Mouse (Mus musculus) mature B cell (primary cell): ENCODE data around the gene Ripk1.
"Not testable (repeated sequence)": the region's sequence is repeated elsewhere in the genome, so short reads cannot be mapped to it uniquely, and the experiment has no call there.

Experiments used
- in situ Hi-C: fragments of 300-500 bp; cut with MboI; formaldehyde crosslinking; loops from 2 replicates; pipeline ENCODE4 v1.14.3; 2019

The Ripk1 gene

DNA sequence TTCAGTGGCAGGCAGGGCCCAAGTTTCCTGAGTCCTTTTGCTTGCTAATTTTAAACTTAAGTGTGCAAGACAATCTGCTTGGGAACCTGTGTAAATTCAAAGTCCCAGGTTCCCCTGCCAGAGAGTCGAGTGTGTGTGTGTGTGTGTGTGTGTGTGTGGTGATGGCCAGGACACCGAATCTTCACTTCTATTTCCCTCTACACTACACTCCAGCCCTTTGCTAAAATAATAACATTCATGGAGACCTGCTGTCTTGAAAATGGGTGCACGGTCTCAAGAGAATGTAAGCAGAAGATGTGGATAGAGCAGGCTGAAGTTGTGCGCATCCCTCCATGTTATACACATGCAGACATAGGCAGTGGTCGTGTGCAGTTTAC lies 35.9 kb downstream of the Ripk1 start:
- in situ Hi-C loops: loop anchor here (25.0 kb wide), 1 partner anchor 599 kb away; no protein-coding TSS in a partner anchor

DNA sequence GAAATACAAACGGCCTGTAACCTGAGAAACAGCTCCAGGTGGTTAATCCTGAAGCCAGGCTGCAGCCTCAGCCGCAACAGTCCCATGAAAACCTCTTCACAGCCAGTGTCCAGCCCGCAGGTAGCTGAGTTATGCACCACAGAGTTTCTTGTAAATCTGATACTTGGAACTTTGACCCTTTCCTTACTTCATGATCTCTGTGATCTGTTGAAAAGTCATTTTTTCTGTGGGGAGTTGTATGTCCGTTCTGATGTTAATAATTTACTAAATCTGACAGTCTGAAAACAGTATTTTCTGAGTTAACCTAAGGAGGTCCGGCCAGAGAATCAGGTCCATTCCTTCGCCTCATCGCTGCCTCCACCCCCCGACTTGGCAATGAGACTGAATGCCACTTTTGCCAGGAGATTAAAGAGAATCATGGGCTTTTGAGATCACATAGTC lies 36.8 kb downstream of the Ripk1 start:
- in situ Hi-C loops: loop anchor here (25.0 kb wide), 1 partner anchor 598 kb away; no protein-coding TSS in a partner anchor

DNA sequence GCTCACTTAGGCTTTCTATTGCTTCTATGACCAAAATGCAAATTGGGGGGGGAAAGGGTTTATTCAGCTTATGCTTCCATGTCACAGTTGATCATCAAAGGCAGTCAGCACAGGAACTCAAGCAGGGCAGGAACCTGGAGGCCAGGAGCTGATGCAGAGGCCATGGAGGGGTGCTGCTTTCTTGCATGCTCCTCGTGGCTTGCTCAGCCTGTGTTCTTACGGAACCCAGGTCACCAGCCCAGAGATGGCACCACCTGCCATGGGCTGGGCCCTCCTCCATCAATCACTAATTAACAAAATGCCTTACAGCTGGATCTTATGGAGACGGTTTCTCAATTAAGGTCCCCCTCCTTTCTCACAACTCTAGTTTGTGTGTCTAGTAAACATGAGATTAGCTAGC lies 37.9 kb downstream of the Ripk1 start:
- in situ Hi-C loops: loop anchor here (10.0 to 25.0 kb wide), 2 partner anchors 115 to 597 kb away; no protein-coding TSS in a partner anchor

DNA sequence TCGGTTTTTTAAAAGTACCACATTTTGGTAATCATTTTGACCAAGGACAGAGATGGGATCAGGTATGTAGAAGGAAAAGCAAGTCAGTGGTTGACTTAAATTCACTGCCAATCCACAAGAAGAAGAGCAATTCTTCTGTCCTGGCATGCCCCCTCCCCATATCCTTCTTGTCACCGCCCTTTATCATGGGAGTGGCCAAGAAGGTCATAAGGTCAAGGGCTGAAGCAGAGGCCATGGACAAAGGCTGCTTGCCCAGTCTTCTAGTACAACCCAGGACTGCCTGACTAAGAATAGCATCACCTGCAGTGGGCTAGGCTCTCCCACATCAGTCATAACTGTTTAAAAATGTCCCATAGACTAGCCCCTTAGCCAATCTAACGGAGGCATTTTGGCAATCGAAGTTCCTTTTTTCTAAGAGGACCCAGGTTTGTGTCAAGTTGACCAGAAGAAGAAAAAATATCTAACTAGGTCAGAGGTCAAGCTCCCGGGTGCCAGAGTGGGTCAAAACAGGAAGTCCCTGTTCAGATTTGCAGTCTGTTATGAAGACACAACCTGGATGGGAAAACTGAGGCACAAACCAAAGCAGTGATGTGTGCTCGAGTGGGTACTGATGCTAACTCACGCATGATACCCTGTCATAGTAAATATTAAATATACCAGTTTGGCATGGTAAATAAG lies 41.7 kb downstream of the Ripk1 start:
- in situ Hi-C loops: loop anchor here (10.0 to 25.0 kb wide), 2 partner anchors 111 to 593 kb away; no protein-coding TSS in a partner anchor

DNA sequence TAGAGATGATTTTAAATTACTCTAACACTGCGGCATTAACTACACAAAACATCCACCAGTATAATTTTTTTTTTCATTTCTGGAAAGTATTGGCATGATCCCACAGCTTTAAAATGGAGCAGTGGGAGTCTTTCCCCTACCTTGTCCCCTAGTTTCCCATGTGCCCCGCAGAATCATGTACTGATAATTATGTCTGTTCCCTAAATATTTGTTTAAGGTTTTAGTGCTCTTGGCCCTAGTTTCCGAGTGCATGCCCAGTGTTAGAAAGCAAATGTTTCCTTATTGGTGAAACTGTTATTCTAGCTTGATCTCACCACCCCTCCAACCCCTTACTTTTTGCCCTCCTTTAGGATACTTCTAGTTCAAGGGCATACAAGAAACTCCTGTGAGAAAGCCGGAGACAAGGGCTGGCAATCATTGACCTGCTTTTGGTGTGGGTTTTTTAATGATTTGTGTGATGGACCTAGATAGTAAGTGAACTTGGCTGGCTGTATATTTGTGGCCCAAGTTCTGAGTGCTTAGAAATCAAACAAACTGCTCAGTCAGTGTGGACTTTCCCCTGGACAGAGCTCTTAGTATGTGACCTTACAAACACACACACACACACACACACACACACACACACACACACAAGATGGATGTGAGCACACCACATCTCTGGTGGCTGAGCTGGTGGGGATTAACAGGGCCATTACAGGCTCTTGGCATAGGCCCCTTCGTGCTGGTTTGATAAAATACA lies 43.5 kb downstream of the Ripk1 start:
- in situ Hi-C loops: loop anchor here (10.0 to 25.0 kb wide), 2 partner anchors 109 to 592 kb away; no protein-coding TSS in a partner anchor

DNA sequence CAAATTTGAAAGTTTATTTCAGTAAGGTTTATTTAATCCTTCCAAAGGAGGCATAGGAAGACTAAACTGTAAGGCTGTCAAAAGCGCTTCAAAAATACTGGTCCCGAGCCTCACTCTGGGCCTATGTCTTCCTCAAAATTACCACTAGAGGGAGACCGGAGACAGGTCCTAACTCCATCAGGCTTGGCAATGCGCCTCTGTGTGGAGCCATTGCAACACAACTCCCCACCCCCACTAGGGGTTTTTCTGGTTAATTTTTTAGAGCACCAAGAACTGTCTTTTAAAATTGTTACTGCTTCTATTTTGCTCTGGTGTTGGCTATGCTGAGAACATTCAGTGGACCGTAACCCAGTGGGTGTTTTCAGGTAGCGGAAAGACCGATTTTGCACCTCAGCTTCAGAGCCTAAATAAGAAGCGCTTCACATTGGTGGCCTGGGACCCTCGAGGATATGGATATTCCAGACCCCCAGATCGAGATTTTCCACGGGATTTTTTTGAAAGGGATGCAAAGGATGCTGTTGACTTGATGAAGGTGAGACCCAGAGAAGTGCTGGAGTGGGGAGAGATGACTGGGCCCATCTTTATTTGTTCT lies 44.4 kb downstream of the Ripk1 start:
- in situ Hi-C loops: loop anchor here (10.0 to 25.0 kb wide), 2 partner anchors 108 to 591 kb away; no protein-coding TSS in a partner anchor

DNA sequence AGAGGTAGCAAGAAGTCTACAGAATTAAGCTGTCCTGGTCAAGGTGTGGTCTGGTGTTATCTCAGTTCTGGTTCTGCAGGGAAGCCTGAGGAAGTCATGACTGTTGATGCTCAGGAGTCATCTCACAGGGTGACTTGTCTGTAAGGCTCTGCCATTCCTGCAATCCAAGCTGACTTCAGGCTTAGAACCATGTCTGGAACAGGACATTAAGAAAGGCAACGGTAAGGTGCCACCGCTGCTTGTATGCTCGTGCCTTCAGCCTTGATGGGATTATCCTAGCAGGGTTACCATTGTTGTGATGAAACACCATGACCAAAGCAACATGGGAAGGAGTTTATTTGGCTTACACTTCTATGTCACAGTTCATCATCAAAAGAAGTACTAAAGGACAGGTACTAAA lies 45.4 kb downstream of the Ripk1 start:
- in situ Hi-C loops: loop anchor here (10.0 to 25.0 kb wide), 2 partner anchors 107 to 590 kb away; no protein-coding TSS in a partner anchor

DNA sequence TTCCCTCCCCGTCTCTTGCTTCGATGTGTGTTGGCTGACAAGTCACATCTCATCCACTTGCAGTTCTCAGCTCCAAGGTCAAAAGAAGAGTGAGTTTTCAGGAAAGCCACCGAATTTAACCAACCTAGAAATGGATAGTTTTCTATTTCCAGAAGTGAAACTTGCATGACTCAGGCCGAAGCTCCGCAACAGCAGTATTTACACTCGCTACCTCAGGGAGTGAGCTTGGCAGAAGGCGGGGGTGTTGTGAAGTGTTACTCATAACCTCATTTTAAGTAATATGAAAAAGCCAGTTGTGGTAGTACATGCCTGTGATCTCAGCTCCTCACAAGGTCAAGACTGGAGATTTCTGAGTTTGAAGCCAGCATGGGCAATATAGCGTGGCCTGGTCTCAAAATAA lies 48.3 kb downstream of the Ripk1 start:
- in situ Hi-C loops: no loop called here

DNA sequence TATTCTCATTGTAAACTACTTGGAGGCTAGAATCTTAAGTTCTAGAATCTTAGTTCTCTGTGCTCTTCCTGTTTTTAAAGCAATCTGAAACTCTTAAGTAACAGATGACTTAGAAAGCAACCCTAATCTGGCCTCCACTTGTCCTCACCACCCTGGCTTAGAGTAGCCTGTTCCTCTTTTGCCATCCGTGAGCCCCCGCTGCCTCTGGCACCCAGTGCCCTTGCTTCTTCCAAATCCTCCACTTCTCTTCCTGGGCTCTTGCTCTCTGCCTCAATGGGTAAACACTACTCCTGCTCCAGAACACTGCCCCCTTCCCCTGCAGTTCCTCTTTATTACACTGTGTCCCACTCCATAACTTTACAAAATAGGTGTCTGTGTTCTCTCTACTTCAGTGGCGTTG lies 49.5 kb downstream of the Ripk1 start:
- in situ Hi-C loops: no loop called here

DNA sequence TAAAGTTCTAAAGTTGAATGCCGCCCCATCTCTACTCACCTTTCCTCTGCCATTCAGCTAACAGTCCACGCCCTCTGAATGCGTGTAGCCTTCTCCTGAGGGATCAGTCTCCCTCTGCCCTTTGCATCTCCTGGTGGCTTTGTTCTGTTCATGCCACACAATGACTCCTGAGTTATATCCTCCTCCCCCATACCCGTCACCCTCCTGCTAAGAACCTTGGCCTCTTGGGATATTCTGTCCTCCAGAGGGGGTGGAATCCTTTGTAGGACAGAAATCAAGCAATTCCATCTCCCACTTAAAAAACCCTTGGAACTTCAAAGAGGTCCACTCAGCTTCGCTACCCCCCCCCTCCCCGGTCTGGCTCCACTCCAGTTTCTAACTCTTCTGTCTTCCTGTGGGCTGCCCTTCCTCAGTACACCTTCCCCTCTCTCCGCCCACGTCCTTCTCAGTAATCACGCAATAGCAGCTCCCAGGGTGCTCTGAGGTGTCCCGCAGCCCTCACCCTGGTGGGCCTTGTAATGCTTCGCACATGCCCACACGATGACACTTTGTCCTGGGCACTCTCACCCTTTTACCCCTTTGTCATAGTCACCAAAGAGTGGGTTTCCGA lies 51.6 kb downstream of the Ripk1 start:
- in situ Hi-C loops: no loop called here

DNA sequence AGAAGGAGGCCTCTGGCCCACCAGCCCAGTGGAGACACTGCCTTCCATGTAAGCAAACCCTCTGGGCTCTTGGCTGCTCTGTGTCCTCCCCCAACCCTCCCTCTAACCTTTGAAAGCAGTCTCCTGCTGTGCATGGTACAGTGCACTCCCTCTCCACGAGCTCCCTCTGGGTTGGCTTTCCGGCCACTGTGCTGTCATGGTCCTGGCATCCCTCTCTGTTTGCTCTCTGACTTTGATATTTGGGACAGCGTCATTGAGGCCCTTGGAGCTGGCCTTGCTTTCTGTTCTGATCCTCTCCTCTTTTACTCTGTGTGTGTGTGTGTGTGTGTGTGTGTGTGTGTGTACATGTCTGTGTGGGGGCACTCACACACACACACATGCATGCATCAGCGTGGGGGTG lies 52.2 kb downstream of the Ripk1 start:
- in situ Hi-C loops: no loop called here

DNA sequence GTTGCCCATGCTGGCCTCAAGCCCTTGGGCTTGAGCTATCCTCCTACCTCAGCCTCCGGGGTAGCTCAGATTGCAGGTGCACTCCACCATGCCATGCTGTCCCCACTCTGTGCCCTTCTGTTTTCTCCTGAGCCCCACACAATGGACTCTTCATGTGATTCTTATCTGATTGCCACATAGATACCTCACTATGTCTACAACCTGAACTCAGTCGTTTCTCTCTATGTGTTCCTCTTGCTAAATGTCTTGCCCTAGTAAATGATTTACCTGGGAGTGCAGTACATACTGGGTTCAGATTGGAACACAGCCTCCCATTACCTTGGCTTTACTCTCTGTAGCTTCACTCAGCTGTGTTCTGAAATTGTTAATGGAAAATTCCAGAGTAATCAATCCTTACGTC lies 52.8 kb downstream of the Ripk1 start:
- in situ Hi-C loops: no loop called here

DNA sequence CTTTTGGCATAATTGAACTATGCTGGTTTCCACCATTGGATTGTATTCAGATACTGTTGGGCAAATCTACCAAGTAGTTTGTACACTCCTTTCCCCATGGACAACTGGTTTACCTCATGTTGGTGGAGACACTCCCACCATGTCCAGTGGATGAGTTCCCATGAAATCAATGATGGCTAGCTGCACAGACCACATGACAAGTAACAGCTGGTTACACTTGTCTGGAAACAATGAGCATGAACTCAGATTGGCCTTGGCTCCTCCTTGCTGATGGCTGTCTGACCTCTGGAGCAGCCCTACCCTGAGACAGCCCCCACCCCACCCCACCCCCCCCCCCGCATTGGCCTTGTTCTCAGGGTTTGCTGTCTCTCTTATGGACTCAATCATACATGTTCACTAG lies 55.1 kb downstream of the Ripk1 start:
- in situ Hi-C loops: no loop called here

DNA sequence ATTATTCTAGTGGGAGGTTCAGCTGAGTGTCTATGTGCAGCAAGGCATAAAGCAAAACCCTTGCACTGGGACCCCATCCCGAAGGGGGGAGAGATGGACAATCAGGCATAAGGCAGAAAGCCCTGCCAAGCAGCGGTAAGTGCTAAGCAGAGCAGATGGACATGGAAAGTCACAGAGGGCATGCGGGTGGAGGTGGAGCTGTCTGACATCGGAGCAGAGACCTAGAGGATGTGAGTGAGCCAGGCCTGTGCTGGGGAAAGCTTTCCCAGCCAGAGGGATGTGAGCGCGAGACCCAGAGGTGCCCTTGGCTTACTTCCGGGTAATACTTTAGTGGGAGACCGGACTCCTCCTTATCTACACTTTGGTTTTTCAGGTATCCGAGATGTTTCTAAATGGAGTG lies 57.9 kb downstream of the Ripk1 start:
- in situ Hi-C loops: no loop called here

DNA sequence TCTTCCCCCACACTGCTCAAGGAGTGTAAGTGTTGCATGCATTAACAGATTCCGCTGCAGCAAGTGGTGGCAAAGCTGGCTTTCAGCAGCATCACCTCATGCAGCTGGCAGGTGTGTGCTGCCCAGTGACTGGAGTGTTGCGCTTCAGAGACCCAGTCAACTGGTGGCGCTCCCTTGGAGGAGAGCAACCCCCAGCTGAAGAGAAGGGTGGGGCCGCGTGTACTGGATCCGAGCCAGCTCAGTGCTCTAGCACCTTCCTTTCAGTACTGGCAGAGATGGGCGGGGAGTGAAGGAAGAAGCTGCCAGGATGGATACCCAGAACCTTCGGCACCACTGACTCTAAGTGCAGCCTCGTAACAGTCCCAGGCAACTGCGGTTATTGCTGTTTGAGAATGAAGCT lies 60.3 kb downstream of the Ripk1 start:
- in situ Hi-C loops: no loop called here

DNA sequence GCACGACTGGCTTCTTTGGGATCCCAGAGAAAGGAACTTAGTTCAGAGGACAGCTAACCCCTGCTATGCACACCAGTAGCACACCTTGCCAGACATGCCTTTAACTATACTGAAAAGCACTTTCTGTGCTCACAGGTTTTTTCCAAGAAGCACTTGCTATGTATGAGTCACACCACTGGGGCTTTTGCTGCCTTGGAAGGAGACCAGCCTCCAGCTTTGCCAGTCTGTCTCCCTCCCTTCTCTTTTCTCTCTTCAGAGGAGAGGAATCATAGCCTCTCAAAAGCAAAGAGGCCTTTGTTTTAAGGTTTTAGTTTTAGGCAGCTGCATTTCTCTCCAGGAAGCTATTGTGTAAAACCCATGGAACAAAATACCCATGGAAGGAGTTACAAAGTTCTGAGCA lies 64.2 kb downstream of the Ripk1 start:
- in situ Hi-C loops: no loop called here

DNA sequence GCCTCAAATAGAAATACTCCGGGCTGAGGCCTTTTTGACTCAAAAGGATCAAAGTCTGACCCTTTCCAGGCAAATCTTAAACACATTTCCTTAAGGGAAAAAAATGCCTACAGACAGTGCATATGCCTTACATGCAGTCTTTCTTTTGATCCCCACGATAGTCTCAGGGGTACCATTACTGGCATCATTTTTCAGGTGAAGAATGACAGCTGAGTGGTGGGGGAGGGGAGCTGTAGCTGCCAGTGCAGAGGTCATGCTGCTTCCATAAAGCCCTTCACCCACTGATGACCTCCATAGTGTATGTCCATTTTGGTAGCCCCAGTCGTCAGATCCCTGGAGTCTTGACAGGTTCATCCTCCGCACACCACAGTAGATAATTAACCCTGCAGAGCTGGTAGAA lies 68.1 kb downstream of the Ripk1 start:
- in situ Hi-C loops: no loop called here

DNA sequence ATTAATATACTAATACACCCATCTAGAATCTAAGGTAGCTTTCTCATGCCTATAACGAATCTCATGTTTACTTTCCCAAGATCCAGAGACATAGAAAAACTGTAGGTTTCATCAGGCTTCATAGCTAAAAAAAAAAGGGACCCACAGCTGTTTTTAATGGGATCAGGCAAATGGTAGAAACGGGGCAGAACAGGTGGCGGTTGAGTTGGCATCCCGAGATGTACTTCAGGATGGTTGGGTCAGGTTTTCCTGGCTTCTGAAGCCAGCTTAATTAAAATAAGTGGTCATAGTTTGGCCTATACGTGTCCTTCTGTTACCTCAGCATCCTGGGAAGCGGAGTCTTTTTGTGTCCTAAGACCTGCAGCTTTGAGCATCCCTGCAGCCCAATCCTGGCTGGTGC lies 69.7 kb downstream of the Ripk1 start:
- in situ Hi-C loops: no loop called here

DNA sequence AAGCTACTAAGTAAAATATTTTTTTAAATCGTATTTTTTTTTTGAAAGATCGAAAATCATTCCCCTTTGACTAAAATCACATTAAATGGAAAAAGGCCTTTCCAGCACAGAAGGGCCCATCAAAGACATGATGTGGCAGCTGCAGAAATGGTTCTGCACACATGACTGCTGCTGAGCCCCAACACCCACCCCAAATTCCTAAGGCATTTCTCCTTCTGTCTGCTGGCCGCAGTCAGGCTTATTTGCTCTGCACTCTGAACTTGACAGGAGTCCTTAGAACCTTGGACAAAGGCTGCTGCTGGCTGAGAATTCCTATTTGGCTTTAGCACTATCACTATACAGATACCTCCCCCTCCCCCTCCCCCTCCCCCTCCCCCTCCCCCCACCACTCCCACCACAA lies 70.7 kb downstream of the Ripk1 start:
- in situ Hi-C loops: no loop called here

DNA sequence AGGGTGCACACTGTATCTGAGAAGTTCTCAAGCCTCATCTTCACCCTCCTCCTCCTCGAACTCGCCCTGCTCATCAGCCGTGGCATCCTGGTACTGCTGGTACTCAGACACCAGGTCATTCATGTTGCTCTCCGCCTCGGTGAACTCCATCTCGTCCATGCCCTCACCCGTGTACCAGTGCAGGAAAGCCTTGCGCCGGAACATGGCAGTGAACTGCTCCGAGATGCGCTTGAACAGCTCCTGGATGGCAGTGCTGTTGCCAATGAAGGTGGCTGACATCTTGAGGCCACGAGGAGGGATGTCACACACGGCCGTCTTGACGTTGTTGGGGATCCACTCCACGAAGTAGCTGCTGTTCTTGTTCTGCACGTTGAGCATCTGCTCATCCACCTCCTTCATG lies 72.3 kb downstream of the Ripk1 start:
- in situ Hi-C loops: not testable (repeated sequence)

DNA sequence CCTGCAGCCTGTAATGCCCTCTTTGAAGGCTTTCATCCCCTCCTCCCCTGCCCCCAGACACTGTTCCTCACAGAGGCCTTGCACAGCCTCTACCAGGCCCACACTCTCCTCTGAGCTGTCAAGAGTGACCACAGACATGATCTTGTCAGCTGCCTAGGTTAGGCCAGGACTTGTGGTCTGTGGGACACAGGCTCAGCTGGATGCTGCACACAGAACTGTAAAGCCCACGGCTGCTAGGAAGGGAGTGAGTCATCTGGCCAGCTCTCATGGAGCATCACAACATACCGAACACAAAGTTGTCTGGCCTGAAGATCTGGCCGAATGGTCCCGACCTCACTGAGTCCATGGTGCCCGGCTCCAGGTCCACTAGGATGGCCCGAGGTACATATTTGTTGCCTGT lies 73.7 kb downstream of the Ripk1 start:
- in situ Hi-C loops: not testable (repeated sequence)
